Mouse (Mus musculus) embryonic fibroblast, embryonic 13.5 days (primary cell): ENCODE results near the gene Prss46.

Experiments used
- CTCF ChIP-seq: IDR thresholded peaks from 2 replicates; pipeline ENCODE4 v1.5.1; 2011; ENCODE audit warnings: mild to moderate bottlenecking, control low read depth, low read length, moderate library complexity, borderline replicate concordance; ENCODE audit not compliant: insufficient read depth
- POLR2A ChIP-seq: IDR thresholded peaks from 2 replicates; pipeline ENCODE4 v1.6.1; 2011; ENCODE audit warnings: low read depth, mild to moderate bottlenecking, control low read depth, low read length, moderate library complexity

GRCm38 (mm10) chr9:110849162-110849561 is 4.9 kb downstream of the Prss46 start:
- TF ChIP-seq POLR2A (no peak), CTCF (no peak)
